Mouse (Mus musculus) CH12.LX (cell line): ENCODE results near the gene Gm49383. TPM values are rescaled to one million over a fixed set of nuclear protein-coding genes. Genes with fewer than 3 reads are reported as not detected.
A peak's percentile ranks its signal among the peaks of the same experiment; 100 is the strongest.

Source experiments
- DNase-seq: peaks from one replicate; pipeline ENCODE4 v3.0.0-alpha.2; 2013; ENCODE audit errors: extremely low read depth
- H3K27ac ChIP-seq: 2 replicates; pipeline ENCODE4 v1.5.1; 2012; ENCODE audit warnings: low read depth, mild to moderate bottlenecking, control low read depth, moderate library complexity; ENCODE audit not compliant: insufficient read depth
- H3K27me3 ChIP-seq: replicated peaks from 2 replicates; pipeline ENCODE3; 2012; ENCODE audit warnings: inconsistent platforms
- H3K36me3 ChIP-seq, 2 experiments: replicated peaks in 1 of 2; 2 replicates each; pipeline versions ENCODE3 to v1.6.1; 2012; ENCODE audit warnings: inconsistent platforms in 1 of 2, low read length in 1 of 2, mild to moderate bottlenecking in 1 of 2, mixed read lengths in 1 of 2, moderate library complexity in 1 of 2; ENCODE audit not compliant: control insufficient read depth in 1 of 2, insufficient read depth in 1 of 2
- H3K4me1 ChIP-seq, 2 experiments: 2 replicates each; pipeline ENCODE4 v1.6.1; 2012; ENCODE audit warnings: inconsistent platforms in 1 of 2, moderate library complexity in 1 of 2; ENCODE audit not compliant: insufficient read depth in 2 of 2, control insufficient read depth in 1 of 2
- H3K4me2 ChIP-seq: 2 replicates; pipeline ENCODE4 v1.6.1; 2012; ENCODE audit warnings: low read depth, mild to moderate bottlenecking, control low read depth; ENCODE audit not compliant: poor library complexity, insufficient read depth, severe bottlenecking
- H3K4me3 ChIP-seq, 3 experiments: fragments of 150-350 bp in 1 of 3; sonication (generic) in 1 of 3; replicated peaks in 1 of 3; 2 replicates each; pipeline versions ENCODE3 to v1.5.1; 2011 to 2012; ENCODE audit warnings: low read depth in 2 of 3, low read length in 2 of 3, mild to moderate bottlenecking in 2 of 3, moderate library complexity in 2 of 3, control low read depth in 1 of 3, improper control_type of control experiment in 1 of 3, inconsistent platforms in 1 of 3, mixed read lengths in 1 of 3; ENCODE audit not compliant: poor library complexity in 1 of 3
- H3K79me2 ChIP-seq: replicated peaks from 2 replicates; pipeline ENCODE4 v1.6.1; 2012; ENCODE audit warnings: mild to moderate bottlenecking, moderate library complexity; ENCODE audit not compliant: control insufficient read depth, poor library complexity, insufficient read depth, severe bottlenecking; ENCODE audit errors: extremely low read depth
- H3K9ac ChIP-seq: 2 replicates; pipeline ENCODE4 v1.6.1; 2012; ENCODE audit warnings: low read depth, mild to moderate bottlenecking, control low read depth, moderate library complexity; ENCODE audit not compliant: insufficient read depth
- H3K9me3 ChIP-seq: replicated peaks from 2 replicates; pipeline ENCODE3; 2012; ENCODE audit warnings: low read length, inconsistent platforms, mixed read lengths
- CHD1 ChIP-seq: IDR thresholded peaks from 2 replicates; pipeline ENCODE4 v1.6.1; 2012; ENCODE audit warnings: low read depth, low read length, improper control_type of control experiment, inconsistent platforms
- CHD2 ChIP-seq: IDR thresholded peaks from 2 replicates; pipeline ENCODE4 v1.6.1; 2011; ENCODE audit warnings: low read length, improper control_type of control experiment
- ETS1 ChIP-seq: conservative IDR thresholded peaks from 2 replicates; pipeline ENCODE4 v1.6.1; 2012; ENCODE audit warnings: low read depth, mild to moderate bottlenecking, inconsistent platforms, low read length, improper control_type of control experiment, moderate library complexity
- GABPA ChIP-seq: IDR thresholded peaks from 2 replicates; pipeline ENCODE4 v1.6.1; 2012; ENCODE audit warnings: low read depth, low read length, improper control_type of control experiment, inconsistent platforms; ENCODE audit not compliant: insufficient replicate concordance
- JUND ChIP-seq: conservative IDR thresholded peaks from 2 replicates; pipeline ENCODE4 v1.6.1; 2011; ENCODE audit warnings: low read depth, low read length, improper control_type of control experiment
- KAT2A ChIP-seq: IDR thresholded peaks from 2 replicates; pipeline ENCODE4 v1.6.1; 2012; ENCODE audit warnings: low read length, improper control_type of control experiment, inconsistent platforms; ENCODE audit not compliant: insufficient replicate concordance
- MAX ChIP-seq: IDR thresholded peaks from 2 replicates; pipeline ENCODE4 v1.6.1; 2011; ENCODE audit warnings: low read length, improper control_type of control experiment
- MXI1 ChIP-seq: IDR thresholded peaks from 2 replicates; pipeline ENCODE4 v1.6.1; 2011; ENCODE audit warnings: mild to moderate bottlenecking, low read depth, low read length, improper control_type of control experiment
- MYC ChIP-seq: IDR thresholded peaks from 2 replicates; pipeline ENCODE4 v1.6.1; 2011; ENCODE audit warnings: low read depth, mild to moderate bottlenecking, improper control_type of control experiment, low read length
- PAX5 ChIP-seq: IDR thresholded peaks from 2 replicates; pipeline ENCODE4 v1.6.1; 2012; ENCODE audit warnings: low read length, inconsistent platforms, mixed read lengths
- POLR2A ChIP-seq: IDR thresholded peaks from 2 replicates; pipeline ENCODE4 v1.6.1; 2011; ENCODE audit warnings: low read depth, mild to moderate bottlenecking, improper control_type of control experiment, low read length
- SIN3A ChIP-seq: IDR thresholded peaks from 2 replicates; pipeline ENCODE4 v1.6.1; 2012; ENCODE audit warnings: low read length, improper control_type of control experiment, inconsistent platforms
- TBP ChIP-seq: conservative IDR thresholded peaks from 2 replicates; pipeline ENCODE4 v1.6.1; 2011; ENCODE audit warnings: low read depth, low read length, improper control_type of control experiment
- TCF12 ChIP-seq: IDR thresholded peaks from 2 replicates; pipeline ENCODE4 v1.6.1; 2014; ENCODE audit warnings: low read depth, mild to moderate bottlenecking, inconsistent platforms, low read length, improper control_type of control experiment
- UBTF ChIP-seq: IDR thresholded peaks from 2 replicates; pipeline ENCODE4 v1.6.1; 2012; ENCODE audit warnings: low read depth, mild to moderate bottlenecking, inconsistent platforms, low read length, improper control_type of control experiment, moderate library complexity
- USF1 ChIP-seq: IDR thresholded peaks from 2 replicates; pipeline ENCODE4 v1.6.1; 2014; ENCODE audit warnings: low read depth, mild to moderate bottlenecking, inconsistent platforms, low read length, improper control_type of control experiment
- ZKSCAN1 ChIP-seq: IDR thresholded peaks from 2 replicates; pipeline ENCODE4 v1.6.1; 2012; ENCODE audit warnings: low read depth, inconsistent platforms, low read length, improper control_type of control experiment, borderline replicate concordance
- ZMIZ1 ChIP-seq: IDR thresholded peaks from 2 replicates; pipeline ENCODE4 v1.6.1; 2012; ENCODE audit warnings: low read depth, mild to moderate bottlenecking, inconsistent platforms, low read length, improper control_type of control experiment
- ZNF384 ChIP-seq: IDR thresholded peaks from 2 replicates; pipeline ENCODE4 v1.6.1; 2012; ENCODE audit warnings: low read depth, low read length, improper control_type of control experiment, inconsistent platforms
- dilution Hi-C: fragments of 300-500 bp; cut with MboI; formaldehyde crosslinking; loops from 2 replicates; pipeline ENCODE4 v1.14.3; 2020; ENCODE audit warnings: low sequenced_read_pairs; ENCODE audit not compliant: extremely low pct_unique_long_range_greater_than_20kb, extremely low pct_ligation_motif_present
- in situ Hi-C: fragments of 300-500 bp; cut with MboI; formaldehyde crosslinking; loops from 3 replicates; pipeline ENCODE4 v1.14.3; 2019; ENCODE audit warnings: low sequenced_read_pairs, low pct_ligation_motif_present, low pct_unique_long_range_greater_than_20kb, mixed read lengths
- polyA plus RNA-seq: library from polyadenylated mRNA; unstranded; fragments of >175 nt; gene quantifications from 2 replicates; pipeline ENCODE4 v1.2.1, GENCODE M21; 2012; ENCODE audit warnings: low read depth; ENCODE audit not compliant: insufficient read length
- total RNA-seq, 2 experiments: library from RNA; depleted of rRNA; stranded (reverse); fragments of 300-350 nt in 1 of 2; fragments of >200 nt in 1 of 2; gene quantifications; 2 replicates each; pipeline ENCODE4 v1.2.3; 2012 to 2014

Gm49383 gene
- total and polyA plus RNA-seq, 3 experiments: 19.1 to 52.1 (median 21.3) TPM

DNA sequence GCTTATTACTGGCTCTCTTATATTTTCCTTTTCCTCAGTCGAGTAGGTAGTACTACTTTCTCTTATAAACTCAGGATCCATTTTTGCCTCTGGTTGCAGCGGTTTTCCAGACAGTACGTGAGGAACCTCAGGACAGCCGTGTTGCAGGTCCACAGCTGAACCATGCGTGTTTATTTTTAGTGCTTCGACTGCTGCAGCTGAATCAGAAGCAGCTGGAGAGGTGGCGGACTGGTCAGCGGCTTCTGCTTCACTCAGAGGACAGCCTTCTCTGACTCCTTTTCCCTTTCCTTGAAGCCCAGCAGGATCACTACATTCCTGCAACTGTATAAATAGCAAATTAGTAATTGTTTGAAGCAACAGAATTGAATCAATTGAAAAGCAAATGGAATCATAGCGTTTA is 6.8 kb downstream of the Gm49383 start:
- dilution Hi-C loops: no loop called here
- Histone ChIP-seq H3K79me2 (peaks cover 51% of the 10 kb centered on the region), H3K4me2 (no peak overlapping the region), H3K27me3 (no peaks in the 10 kb centered on the region), H3K27ac (no peak overlapping the region), H3K4me3 (no peak overlapping the region), H3K36me3 (peaks cover 19 to 49% of the 10 kb centered on the region in 2 experiments), H3K9me3 (no peaks in the 10 kb centered on the region), H3K4me1 (peaks cover 5 to 28% of the 10 kb centered on the region in 2 experiments; a peak in 3 of 4 replicates), H3K9ac (no peak overlapping the region)
- in situ Hi-C loops: no loop called here
- no peak for TF ChIP-seq SIN3A
- no peak for TF ChIP-seq GABPA
- no peak for TF ChIP-seq TBP
- TF ChIP-seq PAX5: no peak
- TF ChIP-seq ETS1: no peak
- TF ChIP-seq CHD2: no peak
- TF ChIP-seq JUND: no peak
- no peak for TF ChIP-seq TCF12
- TF ChIP-seq MYC: no peak
- no peak for TF ChIP-seq ZKSCAN1
- TF ChIP-seq USF1: no peak
- no peak for TF ChIP-seq MXI1
- no peak for TF ChIP-seq KAT2A
- TF ChIP-seq UBTF: no peak
- TF ChIP-seq MAX: no peak
- no peak for TF ChIP-seq ZMIZ1
- TF ChIP-seq POLR2A: no peak
- TF ChIP-seq ZNF384: no peak
- no peak for DNase-seq

DNA sequence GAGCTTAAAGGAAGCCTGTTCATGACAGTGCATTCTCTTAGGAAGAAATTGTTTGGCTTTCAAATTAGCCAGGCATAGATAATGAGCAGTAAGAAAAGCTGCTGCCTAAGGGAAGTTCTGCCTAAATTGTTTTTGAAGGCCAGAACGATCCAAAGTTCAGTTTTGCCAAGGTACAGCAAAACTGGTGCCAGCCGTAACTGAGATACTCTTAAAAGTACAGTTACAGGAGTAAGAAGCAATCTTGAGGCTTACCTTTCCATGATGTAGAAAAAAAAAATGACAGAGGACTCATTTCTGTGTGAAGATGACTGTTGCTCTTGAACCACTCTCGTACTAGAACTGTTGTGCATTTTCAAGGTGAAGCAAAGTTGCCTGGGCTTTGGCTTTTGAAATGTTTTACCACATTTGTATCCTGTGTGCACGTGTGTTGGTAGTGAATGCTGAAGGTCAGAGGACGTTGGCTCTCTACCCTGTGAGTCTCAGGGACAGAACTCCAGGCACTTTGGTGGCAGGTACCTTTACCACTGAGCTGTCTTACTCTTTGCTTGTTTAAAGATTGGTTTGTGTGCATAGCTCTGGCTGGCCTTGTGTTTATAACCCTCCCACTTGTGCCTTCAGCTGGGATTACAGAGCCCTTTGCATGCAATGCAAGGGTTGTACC is 10.0 kb downstream of the Gm49383 start:
- Histone ChIP-seq H3K9me3 (no peaks in the 10 kb centered on the region), H3K4me3 (peak overlapping the region; percentile 25 to 75 (median 64)), H3K4me2 (peak overlapping the region; percentile 99), H3K79me2 (peaks cover 55% of the 10 kb centered on the region), H3K4me1 (peaks cover 5 to 21% of the 10 kb centered on the region in 2 experiments; a peak in 3 of 4 replicates)
- DNase-seq: no peak
- TF ChIP-seq CHD1: peak; percentile 39
- TF ChIP-seq TCF12: no peak
- TF ChIP-seq, all 38 proteins: peak for 1
- H3K27me3 ChIP-seq: no peaks in the 10 kb centered on the region
- H3K27ac ChIP-seq: peak overlapping the region; percentile 25
- peak overlapping the region; percentile 46 for H3K9ac ChIP-seq
- in situ Hi-C loops (no loop called here), dilution Hi-C loops (no loop called here)
- peaks cover 20 to 46% of the 10 kb centered on the region in 2 experiments for H3K36me3 ChIP-seq
